Mouse (Mus musculus) hindbrain, embryonic 12.5 days (tissue): ENCODE measurements at regions not wholly inside any gene's neighbourhood (a gene's known extent, or its start where the extent isn't known, plus 50 kb on each side); places are given as distances from the start of the nearest gene placed in this dataset.

Experiments used
- ATAC-seq: fragments of 200-750 bp; cut with Nextera tagmentation; 2 replicates; pipeline ENCODE4 v1.8.0; 2017; ENCODE audit warnings: moderate TSS enrichment; ENCODE audit not compliant: low FRiP score
- H3K27ac ChIP-seq: fragments of 300-500 bp; sonication (generic); 2 replicates; pipeline ENCODE4 v1.5.1; 2016; ENCODE audit warnings: mild to moderate bottlenecking
- H3K27me3 ChIP-seq: fragments of 300-500 bp; sonication (generic); 2 replicates; pipeline ENCODE4 v1.6.1; 2016; ENCODE audit warnings: mild to moderate bottlenecking
- H3K36me3 ChIP-seq: fragments of 300-500 bp; sonication (generic); 2 replicates; pipeline ENCODE4 v1.6.1; 2016; ENCODE audit warnings: mild to moderate bottlenecking
- H3K4me1 ChIP-seq: fragments of 300-500 bp; sonication (generic); 2 replicates; pipeline ENCODE4 v1.6.1; 2016
- H3K4me2 ChIP-seq: fragments of 300-500 bp; sonication (generic); replicated peaks from 2 replicates; pipeline ENCODE4 v1.6.1; 2016; ENCODE audit warnings: mild to moderate bottlenecking
- H3K4me3 ChIP-seq: fragments of 300-500 bp; sonication (generic); 2 replicates; pipeline ENCODE4 v1.5.1; 2016; ENCODE audit warnings: mild to moderate bottlenecking
- H3K9ac ChIP-seq: fragments of 300-500 bp; sonication (generic); 2 replicates; pipeline ENCODE4 v1.6.1; 2016; ENCODE audit warnings: mild to moderate bottlenecking, moderate library complexity
- H3K9me3 ChIP-seq: fragments of 300-500 bp; sonication (generic); replicated peaks from 2 replicates; pipeline ENCODE4 v1.6.1; 2016; ENCODE audit warnings: mild to moderate bottlenecking
- WGBS: fragments of 180-500 bp; shearing (Covaris S2); methylation state at CpG from one replicate; pipeline ENCODE4 v1.1.7; 2016; 5-methylcytosine and 5-hydroxymethylcytosine counted together

- H3K4me3 ChIP-seq, result no peak overlapping the region
- no peaks in the 10 kb centered on the region for H3K36me3 ChIP-seq
- WGBS, result 84% methylated on average over 10 of the region's 10 CpGs
- H3K4me1 ChIP-seq, result peaks cover 3% of the 10 kb centered on the region; the same call in 1 of the 2 replicates
- H3K27ac ChIP-seq, result no peak overlapping the region
- H3K9me3 ChIP-seq, result no peaks in the 10 kb centered on the region
- H3K9ac ChIP-seq, result no peak overlapping the region
- no peak for ATAC-seq
- no peaks in the 10 kb centered on the region for H3K27me3 ChIP-seq
- H3K4me2 ChIP-seq, result no peak overlapping the region
Measured at GRCm38 (mm10) chr16:8961739-8962138, 131.8 kb downstream of the 1810013L24Rik start.

GRCm38 (mm10) chr16:8993521-8994250 is 163.8 kb downstream of the 1810013L24Rik start:
- H3K4me1 ChIP-seq, result no peaks in the 10 kb centered on the region
- no peak for ATAC-seq
- no peaks in the 10 kb centered on the region for H3K9me3 ChIP-seq
- H3K9ac ChIP-seq, result no peak overlapping the region
- H3K36me3 ChIP-seq, result no peaks in the 10 kb centered on the region
- 87% methylated on average over 7 of the region's 7 CpGs for WGBS
- H3K27ac ChIP-seq, result no peak overlapping the region
- no peaks in the 10 kb centered on the region for H3K27me3 ChIP-seq
- H3K4me3 ChIP-seq, result no peak overlapping the region
- H3K4me2 ChIP-seq, result no peak overlapping the region

- no peak overlapping the region for H3K4me2 ChIP-seq
- 82% methylated on average over 1 of the region's 1 CpGs for WGBS
- no peaks in the 10 kb centered on the region for H3K27me3 ChIP-seq
- H3K4me3 ChIP-seq, result no peak overlapping the region
- H3K9me3 ChIP-seq, result no peaks in the 10 kb centered on the region
- ATAC-seq, result no peak
- no peaks in the 10 kb centered on the region for H3K4me1 ChIP-seq
- H3K36me3 ChIP-seq, result no peaks in the 10 kb centered on the region
- H3K9ac ChIP-seq, result no peak overlapping the region
- H3K27ac ChIP-seq, result no peak overlapping the region
Measured at GRCm38 (mm10) chr16:8994521-8994920, 164.6 kb downstream of the 1810013L24Rik start.

- H3K4me2 ChIP-seq, result no peak overlapping the region
- H3K4me3 ChIP-seq, result no peak overlapping the region
- no peaks in the 10 kb centered on the region for H3K9me3 ChIP-seq
- no peaks in the 10 kb centered on the region for H3K36me3 ChIP-seq
- H3K27me3 ChIP-seq, result no peaks in the 10 kb centered on the region
- ATAC-seq, result no peak
- H3K27ac ChIP-seq, result no peak overlapping the region
- 77% methylated on average over 5 of the region's 5 CpGs for WGBS
- H3K4me1 ChIP-seq, result no peaks in the 10 kb centered on the region
- no peak overlapping the region for H3K9ac ChIP-seq
Measured at GRCm38 (mm10) chr16:8997250-8997649, 167.3 kb downstream of the 1810013L24Rik start.

GRCm38 (mm10) chr16:9004012-9004411 is 174.1 kb downstream of the 1810013L24Rik start:
- Histone ChIP-seq H3K27ac (no peak overlapping the region), H3K4me1 (peaks cover 5% of the 10 kb centered on the region; the same call in 1 of the 2 replicates), H3K9me3 (no peaks in the 10 kb centered on the region), H3K36me3 (no peaks in the 10 kb centered on the region), H3K9ac (no peak overlapping the region), H3K4me2 (no peak overlapping the region), H3K4me3 (no peak overlapping the region), H3K27me3 (peaks cover 7% of the 10 kb centered on the region)
- no peak for ATAC-seq
- 31% methylated on average over 6 of the region's 6 CpGs for WGBS

- peaks cover 5% of the 10 kb centered on the region; the same call in 1 of the 2 replicates for H3K4me1 ChIP-seq
- H3K9ac ChIP-seq, result no peak overlapping the region
- H3K27ac ChIP-seq, result no peak overlapping the region
- H3K4me2 ChIP-seq, result no peak overlapping the region
- H3K4me3 ChIP-seq, result no peak overlapping the region
- no peak for ATAC-seq
- H3K9me3 ChIP-seq, result no peaks in the 10 kb centered on the region
- 40% methylated on average over 5 of the region's 5 CpGs for WGBS
- no peaks in the 10 kb centered on the region for H3K36me3 ChIP-seq
- peaks cover 7% of the 10 kb centered on the region for H3K27me3 ChIP-seq
Measured at GRCm38 (mm10) chr16:9005933-9006332, 176.0 kb downstream of the 1810013L24Rik start.

- no peak overlapping the region for H3K4me2 ChIP-seq
- H3K27ac ChIP-seq, result no peak overlapping the region
- no peak overlapping the region for H3K4me3 ChIP-seq
- no peak overlapping the region for H3K9ac ChIP-seq
- H3K36me3 ChIP-seq, result no peaks in the 10 kb centered on the region
- ATAC-seq, result peak; percentile 73
- no peaks in the 10 kb centered on the region for H3K4me1 ChIP-seq
- H3K9me3 ChIP-seq, result no peaks in the 10 kb centered on the region
- WGBS, result 22% methylated on average over 19 of the region's 19 CpGs
- peaks cover 7% of the 10 kb centered on the region for H3K27me3 ChIP-seq
Measured at GRCm38 (mm10) chr16:9009361-9010083, 179.6 kb downstream of the 1810013L24Rik start.

- Histone ChIP-seq H3K27ac (no peak overlapping the region), H3K27me3 (peaks cover 7% of the 10 kb centered on the region), H3K4me1 (no peaks in the 10 kb centered on the region), H3K9ac (no peak overlapping the region), H3K4me2 (no peak overlapping the region), H3K9me3 (no peaks in the 10 kb centered on the region), H3K36me3 (no peaks in the 10 kb centered on the region), H3K4me3 (no peak overlapping the region)
- WGBS, result 89% methylated on average over 1 of the region's 1 CpGs
- ATAC-seq, result no peak
Measured at GRCm38 (mm10) chr16:9011077-9011476, 181.2 kb downstream of the 1810013L24Rik start.

- Histone ChIP-seq H3K9ac (no peak overlapping the region), H3K27me3 (peaks cover 7% of the 10 kb centered on the region), H3K4me3 (no peak overlapping the region), H3K9me3 (no peaks in the 10 kb centered on the region), H3K27ac (no peak overlapping the region), H3K4me1 (no peaks in the 10 kb centered on the region), H3K4me2 (no peak overlapping the region), H3K36me3 (no peaks in the 10 kb centered on the region)
- ATAC-seq, result no peak
- 77% methylated on average over 4 of the region's 4 CpGs for WGBS
Measured at GRCm38 (mm10) chr16:9011691-9012090, 181.8 kb downstream of the 1810013L24Rik start.

GRCm38 (mm10) chr16:9016040-9016761 is 186.3 kb downstream of the 1810013L24Rik start:
- H3K27me3 ChIP-seq, result no peaks in the 10 kb centered on the region
- H3K9ac ChIP-seq, result no peak overlapping the region
- H3K4me1 ChIP-seq, result no peaks in the 10 kb centered on the region
- no peaks in the 10 kb centered on the region for H3K9me3 ChIP-seq
- H3K36me3 ChIP-seq, result no peaks in the 10 kb centered on the region
- 69% methylated on average over 13 of the region's 13 CpGs for WGBS
- H3K4me2 ChIP-seq, result no peak overlapping the region
- H3K4me3 ChIP-seq, result no peak overlapping the region
- H3K27ac ChIP-seq, result no peak overlapping the region
- no peak for ATAC-seq

- Histone ChIP-seq H3K9ac (no peak overlapping the region), H3K27me3 (no peaks in the 10 kb centered on the region), H3K27ac (no peak overlapping the region), H3K4me3 (no peak overlapping the region), H3K4me2 (no peak overlapping the region), H3K9me3 (no peaks in the 10 kb centered on the region), H3K4me1 (no peaks in the 10 kb centered on the region), H3K36me3 (no peaks in the 10 kb centered on the region)
- ATAC-seq, result no peak
- 93% methylated on average over 7 of the region's 7 CpGs for WGBS
Measured at GRCm38 (mm10) chr16:9016762-9017086, 186.8 kb downstream of the 1810013L24Rik start.

- H3K4me2 ChIP-seq, result no peak overlapping the region
- no peaks in the 10 kb centered on the region for H3K4me1 ChIP-seq
- no peak overlapping the region for H3K4me3 ChIP-seq
- no peak overlapping the region for H3K9ac ChIP-seq
- no peak for ATAC-seq
- H3K9me3 ChIP-seq, result no peaks in the 10 kb centered on the region
- no peak overlapping the region for H3K27ac ChIP-seq
- H3K27me3 ChIP-seq, result no peaks in the 10 kb centered on the region
- no peaks in the 10 kb centered on the region for H3K36me3 ChIP-seq
- WGBS, result 80% methylated on average over 4 of the region's 4 CpGs
Measured at GRCm38 (mm10) chr16:9030717-9031116, 200.8 kb downstream of the 1810013L24Rik start.
